Mouse (Mus musculus) C2C12 (cell line): ENCODE data around the gene Ptges3.
"Not testable (repeated sequence)": the region's sequence is repeated elsewhere in the genome, so short reads cannot be mapped to it uniquely, and the experiment has no call there.

Experiments
- CTCF ChIP-seq: IDR thresholded peaks from one replicate; pipeline ENCODE4 v1.5.1; 2011; ENCODE audit not compliant: control insufficient read depth, insufficient read depth, insufficient read length
- MYOD1 ChIP-seq: IDR thresholded peaks from one replicate; pipeline ENCODE4 v1.6.1; 2011; ENCODE audit warnings: low read depth; ENCODE audit not compliant: control insufficient read depth, insufficient read length

DNA sequence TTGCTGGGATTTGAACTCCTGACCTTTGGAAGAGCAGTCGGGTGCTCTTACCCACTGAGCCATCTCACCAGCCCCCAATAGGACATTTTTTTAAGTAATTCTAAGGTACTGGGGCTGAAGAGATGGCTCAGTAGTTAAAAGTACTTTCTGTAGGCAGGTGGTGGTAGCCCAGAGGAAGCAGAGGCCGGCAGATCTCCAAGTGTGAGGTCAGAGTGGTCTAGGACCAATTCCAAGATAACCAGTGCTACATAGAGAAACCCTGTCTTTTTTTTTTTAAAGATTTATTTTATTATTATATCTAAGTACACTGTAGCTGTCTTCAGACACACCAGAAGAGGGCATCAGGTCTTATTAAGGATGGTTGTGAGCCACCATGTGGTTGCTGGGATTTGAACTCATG, 28.5 kb downstream of the Ptges3 start:
- TF ChIP-seq CTCF, MYOD1: not testable (repeated sequence)
